Mouse (Mus musculus) right cerebral cortex, postnatal 36 days (tissue): ENCODE data around the gene Sema7a.

Experiments used
- DNase-seq, 2 experiments: peaks; one replicate each; pipeline ENCODE4 v3.0.0; 2022; ENCODE audit warnings: low spot score in 2 of 2, mixed read lengths in 1 of 2

Gene Sema7a

DNA sequence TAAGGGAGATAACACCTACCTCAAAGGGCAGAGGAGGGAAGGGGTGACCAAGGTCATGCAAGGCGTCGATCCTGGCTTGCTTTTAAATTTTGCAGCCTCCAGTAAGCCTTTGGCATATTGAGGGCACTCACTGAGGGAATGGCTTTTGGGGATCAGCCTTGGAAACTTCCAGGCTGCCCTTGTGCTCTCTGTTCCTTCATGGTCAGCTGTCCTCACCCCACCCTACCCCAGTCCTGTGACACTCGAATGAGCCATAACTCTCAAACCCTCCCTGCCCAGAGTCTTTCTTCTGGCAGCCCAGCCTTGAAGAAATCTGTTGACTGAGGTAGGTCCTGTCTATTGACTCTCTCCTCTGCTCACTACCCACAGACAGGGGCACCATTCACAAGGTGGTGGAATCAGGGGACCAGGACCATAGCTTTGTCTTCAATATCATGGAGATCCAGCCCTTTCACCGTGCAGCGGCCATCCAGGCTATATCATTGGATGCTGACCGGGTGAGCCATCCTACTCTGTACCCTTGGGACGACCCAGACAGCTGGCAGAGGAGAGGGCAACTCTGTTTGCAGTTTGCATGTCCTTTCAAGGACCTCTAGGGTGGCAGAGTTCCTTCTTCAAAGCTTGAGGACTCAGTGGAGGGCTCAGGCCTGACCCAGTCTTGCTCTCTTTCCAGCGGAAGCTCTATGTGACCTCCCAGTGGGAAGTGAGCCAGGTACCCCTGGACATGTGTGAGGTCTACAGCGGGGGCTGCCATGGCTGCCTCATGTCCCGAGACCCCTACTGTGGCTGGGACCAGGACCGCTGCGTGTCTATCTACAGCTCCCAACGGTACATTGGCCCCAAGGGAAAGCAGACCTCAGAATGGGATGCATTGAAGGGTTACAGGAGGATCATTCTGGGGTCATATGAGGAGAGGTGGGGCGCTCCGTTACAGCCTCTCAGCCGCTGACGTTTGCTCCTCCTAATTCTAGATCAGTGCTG lies 20.3 kb downstream of the Sema7a start:
- DNase-seq: no peak

- DNase-seq: no peak
These were observed 21.3 kb downstream of the Sema7a start for GRCm38 (mm10) chr9:57961226-57961625.

GRCm38 (mm10) chr9:57961863-57962778 lies 22.2 kb downstream of the Sema7a start:
- no peak for DNase-seq

GRCm38 (mm10) chr9:57963249-57963997 lies 23.5 kb downstream of the Sema7a start:
- DNase-seq: no peak

DNA sequence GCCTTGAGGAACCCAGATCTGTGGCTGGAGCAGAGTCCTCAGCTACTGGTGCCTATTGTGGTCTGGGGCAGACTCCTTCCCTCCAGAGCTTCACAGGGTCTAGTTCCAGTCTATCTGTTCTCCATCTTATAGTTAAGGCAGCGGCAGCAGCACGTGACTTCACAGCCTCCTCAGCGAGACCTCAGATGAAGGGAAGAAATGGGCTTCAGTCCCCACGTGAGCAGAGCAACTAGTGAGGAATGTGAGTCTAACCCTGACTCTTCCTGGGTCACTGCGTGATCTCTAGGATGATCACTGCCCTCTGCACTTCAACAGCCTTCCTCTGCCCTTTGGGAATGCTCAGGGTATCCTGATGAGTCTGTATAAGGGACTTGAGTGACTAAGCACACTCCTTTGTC lies 24.1 kb downstream of the Sema7a start:
- DNase-seq: no peak

DNA sequence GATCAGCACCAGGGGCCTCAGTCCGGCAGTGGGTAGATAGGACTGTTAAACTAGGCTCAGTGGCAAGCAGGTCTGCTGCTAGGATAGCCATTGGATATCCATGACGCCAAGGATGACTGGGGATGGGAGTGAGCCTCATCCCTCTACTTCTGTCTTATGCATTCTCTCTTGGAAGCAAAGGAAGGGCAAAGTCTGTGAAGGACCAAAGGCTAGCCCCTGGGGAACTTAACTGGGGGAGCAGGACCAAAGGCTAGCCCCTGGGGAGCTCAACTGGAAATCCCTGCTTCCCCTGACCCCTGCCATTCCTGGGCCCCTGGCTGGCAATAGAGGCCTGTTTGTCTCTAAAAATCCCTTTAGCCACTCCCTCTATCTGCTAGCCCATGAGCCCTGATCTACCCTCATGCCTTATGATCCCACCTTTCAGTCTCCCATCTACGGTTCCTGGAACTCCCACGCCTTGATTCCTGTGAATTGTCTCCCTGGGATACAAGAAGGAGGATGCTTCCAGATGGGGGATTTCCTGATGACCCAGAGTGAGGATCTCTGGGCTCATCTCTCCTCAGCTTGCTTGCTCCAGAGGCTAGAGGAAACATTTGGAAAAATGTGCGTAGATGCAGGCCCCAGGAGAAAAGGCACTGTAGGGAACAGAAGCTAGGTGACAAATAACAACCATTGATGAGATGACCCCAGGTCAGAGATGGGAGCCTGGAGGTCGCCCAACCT lies 24.8 kb downstream of the Sema7a start:
- no peak for DNase-seq

GRCm38 (mm10) chr9:57965281-57966185 lies 25.6 kb downstream of the Sema7a start:
- DNase-seq: no peak

- DNase-seq: peak; percentile 63 to 72
These were observed 27.5 kb downstream of the Sema7a start for GRCm38 (mm10) chr9:57967237-57967960.

DNA sequence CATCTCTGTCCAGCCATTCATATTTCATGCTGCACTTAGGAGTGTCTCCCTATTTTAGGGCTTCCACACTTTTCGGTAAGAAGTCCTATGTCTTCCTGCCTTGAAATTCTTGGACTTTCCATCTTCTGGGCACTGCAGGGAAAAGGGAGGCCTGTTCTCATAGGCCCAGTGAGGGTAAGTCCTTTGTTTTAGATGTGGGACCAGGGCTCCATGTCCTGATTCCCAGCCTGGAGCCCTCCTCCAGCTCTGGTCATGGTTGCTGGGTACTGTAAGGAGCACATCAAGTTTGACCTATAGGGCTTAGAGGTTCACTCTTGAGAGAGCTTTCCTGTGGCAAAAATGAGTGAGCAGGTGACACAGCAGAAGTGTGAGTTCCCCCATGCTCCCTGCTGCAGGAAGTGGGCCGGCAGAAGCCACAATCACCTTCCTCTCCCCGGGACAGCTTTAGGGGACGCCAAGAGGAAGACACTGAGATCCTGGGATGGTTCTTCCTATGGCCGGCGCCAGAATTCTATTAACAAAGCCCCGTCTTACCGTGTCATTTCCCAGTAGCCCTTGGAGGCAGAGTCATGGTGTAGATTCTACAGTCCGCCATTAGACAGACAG lies 28.4 kb downstream of the Sema7a start:
- DNase-seq: no peak

DNA sequence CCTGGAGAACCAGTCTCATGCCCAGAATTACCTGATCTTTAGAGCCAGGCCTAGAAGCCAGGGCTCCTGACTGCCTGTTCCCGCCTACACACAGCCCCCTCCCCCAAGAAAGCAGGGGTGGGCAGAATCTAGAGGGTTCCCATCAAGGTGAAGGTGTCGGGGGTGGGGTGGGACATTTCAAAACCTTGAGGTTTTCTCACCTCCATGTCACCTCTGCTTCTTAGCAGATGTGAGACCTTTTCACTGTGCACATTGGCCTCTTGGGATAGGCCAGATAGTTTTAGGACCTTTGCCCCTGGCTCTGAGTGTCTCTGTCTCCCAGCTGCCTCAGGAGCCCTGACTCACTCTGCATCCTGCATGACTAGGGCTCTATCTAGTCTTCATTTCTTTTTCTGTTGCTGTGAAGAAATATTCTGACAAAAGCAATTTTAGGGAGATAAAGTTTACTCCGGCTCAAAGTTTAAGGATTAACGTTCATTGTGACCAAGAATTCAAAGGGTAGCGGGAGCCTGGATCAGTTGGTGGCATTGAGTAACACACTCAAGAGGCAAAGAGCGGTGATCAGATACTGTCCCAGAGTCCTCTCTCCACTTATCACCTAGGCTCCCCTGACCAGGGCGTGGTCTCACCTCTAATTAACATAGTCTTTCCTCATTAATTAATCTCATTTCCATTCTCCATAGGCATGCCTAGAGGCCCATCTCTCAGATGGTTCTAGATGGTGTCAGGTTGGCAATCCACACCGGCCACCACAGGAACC lies 29.1 kb downstream of the Sema7a start:
- no peak for DNase-seq

DNA sequence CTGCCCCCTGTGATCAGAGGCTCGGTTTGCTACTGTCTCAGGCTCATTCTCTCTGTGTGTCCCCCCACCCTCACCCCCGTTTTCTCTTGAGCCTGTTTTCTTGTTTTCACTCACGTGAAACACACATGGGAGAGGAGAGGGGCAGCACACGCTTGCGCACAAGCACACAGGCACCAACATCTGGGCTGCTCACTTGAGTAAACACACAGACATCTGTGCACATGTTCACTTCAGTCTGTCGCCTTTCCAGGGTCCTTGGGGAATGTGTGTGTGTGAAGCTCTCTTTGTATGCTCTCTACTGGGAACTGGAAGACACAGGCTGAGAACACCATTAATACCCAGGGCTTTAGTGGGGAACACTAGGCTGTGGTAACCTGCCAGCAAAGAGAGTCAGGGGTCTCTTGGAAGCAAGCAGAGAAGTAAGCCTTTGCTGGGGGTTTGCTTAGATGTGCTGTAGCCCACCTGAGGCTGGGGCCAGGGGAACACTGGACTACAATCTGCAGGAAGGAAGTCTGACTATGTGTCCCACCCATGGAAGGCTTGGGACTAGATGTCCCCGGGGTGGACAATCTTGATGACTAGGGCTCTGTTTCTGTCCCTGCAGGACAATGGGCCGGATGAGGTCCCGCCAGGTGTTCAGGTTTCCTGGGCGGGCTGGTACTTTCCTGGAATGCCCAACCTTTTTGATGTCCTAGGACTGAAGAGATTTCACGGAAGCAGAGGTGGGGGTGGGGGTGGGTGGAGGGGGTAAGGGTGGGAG lies 30.0 kb downstream of the Sema7a start:
- no peak for DNase-seq

GRCm38 (mm10) chr9:57971413-57971812 lies 31.5 kb downstream of the Sema7a start:
- DNase-seq: no peak

DNA sequence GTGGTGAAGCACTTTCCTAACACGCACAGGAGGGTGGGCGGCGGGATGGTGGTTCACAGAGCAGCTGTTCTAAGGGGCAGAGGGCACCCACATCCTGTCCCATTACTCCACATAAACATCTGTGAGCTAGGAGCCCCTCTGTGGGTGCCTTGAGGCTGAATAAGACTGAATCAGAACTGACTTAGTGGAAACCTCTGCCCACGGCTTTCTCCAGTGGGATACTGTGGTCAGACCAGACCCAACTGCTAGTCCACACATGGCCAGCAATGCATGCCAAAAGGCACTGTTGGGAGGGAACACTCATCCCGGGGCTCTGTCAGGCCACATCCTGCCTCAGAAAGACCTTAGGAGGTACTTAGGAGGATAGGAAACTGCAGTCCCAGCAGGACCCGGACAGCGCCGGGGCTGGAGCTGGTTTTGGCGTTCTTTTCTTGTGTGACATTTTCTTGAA lies 32.3 kb downstream of the Sema7a start:
- no peak for DNase-seq

DNA sequence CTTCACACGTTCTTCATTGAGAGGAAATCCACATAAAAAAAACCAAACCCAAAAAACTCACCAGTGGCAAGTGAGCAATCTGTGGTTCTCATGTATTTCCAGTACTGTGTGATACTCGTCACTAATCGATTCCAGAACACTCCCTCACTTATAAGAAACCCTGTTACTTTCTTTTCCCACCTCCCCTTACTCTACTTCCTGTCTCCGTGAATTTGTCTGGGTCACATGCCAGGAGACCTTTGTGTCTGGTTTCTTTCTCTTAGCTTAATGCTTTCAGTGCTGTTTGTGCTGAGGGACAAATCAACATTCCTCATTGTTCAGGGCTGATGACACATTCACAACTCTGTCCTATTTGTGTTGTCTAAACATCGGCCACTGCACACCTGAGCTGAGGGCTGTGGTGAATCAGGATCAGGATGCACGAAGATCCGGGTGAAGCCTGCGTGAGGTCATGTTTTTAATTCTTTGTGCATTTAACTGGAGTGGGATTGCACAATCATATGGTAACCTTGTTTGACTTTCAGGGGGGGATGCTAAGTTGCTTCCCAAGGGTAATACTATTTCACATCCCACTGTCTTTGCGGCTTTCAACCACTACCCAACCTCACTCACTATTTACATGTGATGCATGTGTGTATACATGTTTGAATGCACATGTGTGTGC lies 33.0 kb downstream of the Sema7a start:
- DNase-seq: no peak

DNA sequence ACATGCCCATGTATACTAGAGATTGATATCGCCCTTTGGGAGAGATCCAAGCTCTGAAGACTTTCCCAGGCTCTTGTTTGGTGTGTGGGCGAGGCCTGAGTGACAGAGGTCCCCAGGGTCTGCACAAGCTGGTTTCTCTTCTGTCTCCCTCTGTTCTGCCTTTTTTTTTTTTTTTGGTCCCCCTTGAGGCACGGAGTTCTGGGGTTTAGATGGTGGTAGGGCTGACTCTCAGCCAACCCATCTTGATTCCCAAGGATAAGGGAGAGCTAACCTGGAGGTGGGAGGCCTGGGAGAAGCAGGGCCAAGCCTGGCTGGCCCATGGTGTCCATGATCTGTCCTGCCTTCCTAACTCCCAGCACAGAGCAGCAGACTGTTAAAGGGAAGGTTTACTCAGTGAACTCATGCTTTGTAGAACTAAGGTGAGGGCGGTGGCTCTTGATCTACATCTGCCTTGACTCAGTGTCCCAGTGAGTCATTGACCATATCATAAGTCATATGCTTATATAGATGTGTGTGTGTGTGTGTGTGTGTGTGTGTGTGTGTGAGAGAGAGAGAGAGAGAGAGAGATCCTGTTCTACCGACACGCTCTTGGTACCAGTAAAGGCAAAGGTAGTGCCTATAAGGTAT lies 33.6 kb downstream of the Sema7a start:
- DNase-seq: no peak

GRCm38 (mm10) chr9:57974221-57974620 lies 34.3 kb downstream of the Sema7a start:
- no peak for DNase-seq
